Mouse (Mus musculus) gastrocnemius, postnatal 36 days (tissue): ENCODE results near the gene Dip2b. TPM values are rescaled to one million over a fixed set of nuclear protein-coding genes. Genes with fewer than 3 reads are reported as not detected.

ENCODE experiments used
- DNase-seq, 2 experiments: peaks; one replicate each; pipeline ENCODE4 v3.0.0; 2022
- intact Hi-C: fragments of 180-260 bp; cut with DNase I; formaldehyde crosslinking; loops from one replicate; pipeline ENCODE4 v1.15.1; 2025
- long read RNA-seq, 2 experiments: library from polyadenylated mRNA; stranded (forward); transcript quantifications; one replicate each; pipeline ENCODE4 v2.0.0; 2021
- total RNA-seq, 2 experiments: library from RNA; stranded (reverse); gene quantifications; 2 replicates each; pipeline ENCODE4 v1.2.3; 2021

Gene Dip2b
- total RNA-seq: 1 to 10 TPM; 6.2 to 7.3 TPM
- long read RNA-seq, experiment 1, partial matches to known transcripts: 0 of 3 reads
- long read RNA-seq, experiment 1, other reads (novel, unspliced or antisense): 3 of 3 reads
- long read RNA-seq, experiment 2, partial matches to known transcripts: 1 of 8 reads
- long read RNA-seq, experiment 2, other reads (novel, unspliced or antisense): 7 of 8 reads

GRCm38 (mm10) chr15:100038470-100038971, at the start of gene Dip2b:
Gene Dip2b, plus strand, starts transcription at chr15:100038664.
- peak; percentile 93 for DNase-seq
- intact Hi-C loops: loop anchor here (1.0 kb wide), 1 partner anchor 88 kb away; no protein-coding TSS in a partner anchor

DNA sequence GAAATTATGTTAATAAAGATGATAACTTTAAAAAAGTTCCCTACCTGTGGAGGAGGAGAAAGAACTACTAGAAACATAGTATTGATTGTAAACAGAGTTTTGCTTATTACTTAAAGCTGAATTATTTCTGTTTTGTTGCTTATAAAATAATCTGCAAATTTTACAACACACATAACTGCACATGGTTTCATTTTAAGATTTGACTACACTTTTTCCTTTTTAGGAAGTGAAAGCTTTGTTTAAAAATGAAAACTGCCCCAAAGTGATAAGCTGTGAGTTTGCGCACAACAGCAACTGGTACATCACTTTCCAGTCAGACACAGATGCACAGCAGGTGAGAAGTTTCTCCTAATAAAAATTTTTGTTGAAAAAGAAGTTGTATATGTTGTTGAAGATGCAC, 45.4 kb upstream of the Dip2b start:
- no peak for DNase-seq
- intact Hi-C loops: no loop called here

- DNase-seq: no peak
- intact Hi-C loops: no loop called here
Observed at GRCm38 (mm10) chr15:99997114-99997804, 41.2 kb upstream of the Dip2b start.

DNA sequence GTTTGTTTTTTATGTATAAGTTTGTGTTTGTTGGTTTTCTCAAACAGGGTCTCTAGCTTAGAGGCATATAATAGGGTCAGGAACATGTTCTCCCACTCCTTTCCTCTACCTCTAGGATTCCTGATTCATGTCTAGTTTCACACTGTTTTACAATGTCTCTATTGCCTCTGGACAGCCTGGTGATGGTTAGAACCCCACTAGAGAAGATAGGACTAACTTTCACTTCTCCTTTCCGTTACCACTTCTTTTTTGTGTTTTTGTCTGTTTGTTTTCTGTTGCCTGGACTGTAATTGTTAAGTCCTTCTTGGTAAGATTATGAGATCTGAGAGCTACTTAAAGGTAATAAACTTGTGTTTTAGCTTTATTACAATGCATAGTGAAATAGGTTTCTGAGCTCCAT, 39.1 kb upstream of the Dip2b start:
- intact Hi-C loops: no loop called here
- no peak for DNase-seq

DNA sequence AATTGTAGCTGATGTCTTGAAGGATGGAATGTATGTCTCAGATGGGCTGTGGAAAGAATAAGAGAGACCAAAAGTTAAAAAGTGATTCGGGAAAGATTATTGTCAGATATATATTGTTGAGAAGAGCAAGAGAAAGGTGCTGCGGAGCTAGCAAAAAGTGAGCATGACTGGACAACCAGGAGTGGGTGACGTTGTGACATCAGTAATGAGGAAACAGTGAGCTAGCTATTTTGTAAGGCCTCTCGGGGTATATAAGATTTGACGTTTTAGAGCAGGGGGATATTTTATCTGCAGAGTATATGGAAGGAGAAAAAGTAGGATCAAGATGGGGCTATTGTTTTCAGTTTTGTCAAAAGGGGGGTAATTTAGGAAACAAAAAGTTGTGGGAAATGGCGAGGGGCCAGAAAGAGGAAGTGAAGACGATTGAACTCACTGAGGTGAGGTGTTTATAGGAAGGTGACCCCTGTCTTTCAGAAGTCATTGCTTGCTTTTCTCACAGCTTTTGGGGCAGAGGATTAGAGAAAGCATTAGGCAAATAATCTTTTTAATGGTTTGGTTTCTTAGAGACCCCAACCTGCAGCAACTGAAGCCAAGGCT, 33.7 kb upstream of the Dip2b start:
- intact Hi-C loops: no loop called here

DNA sequence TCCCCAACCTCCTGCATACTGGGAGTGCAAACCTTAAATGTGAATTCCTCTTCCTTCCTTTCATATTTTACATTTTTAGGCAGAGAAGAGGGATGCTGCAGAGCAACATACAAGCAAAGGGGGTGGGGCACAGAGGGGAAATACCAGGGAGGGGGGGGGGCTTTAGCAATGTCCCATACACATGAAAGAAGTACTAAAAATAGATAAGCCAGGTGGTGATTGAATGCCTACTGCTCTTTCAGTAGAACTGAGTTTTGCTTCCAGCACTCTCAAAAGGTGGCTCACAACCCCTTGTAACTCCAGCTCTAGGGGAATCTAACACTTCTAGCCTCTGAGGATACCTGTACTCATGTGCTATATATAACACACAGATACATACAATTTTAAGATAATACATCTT, 32.3 kb upstream of the Dip2b start:
- intact Hi-C loops: no loop called here
- DNase-seq: no peak

More for the DNA sequence above, 33.7 kb upstream of the Dip2b start:
- no peak for DNase-seq

DNA sequence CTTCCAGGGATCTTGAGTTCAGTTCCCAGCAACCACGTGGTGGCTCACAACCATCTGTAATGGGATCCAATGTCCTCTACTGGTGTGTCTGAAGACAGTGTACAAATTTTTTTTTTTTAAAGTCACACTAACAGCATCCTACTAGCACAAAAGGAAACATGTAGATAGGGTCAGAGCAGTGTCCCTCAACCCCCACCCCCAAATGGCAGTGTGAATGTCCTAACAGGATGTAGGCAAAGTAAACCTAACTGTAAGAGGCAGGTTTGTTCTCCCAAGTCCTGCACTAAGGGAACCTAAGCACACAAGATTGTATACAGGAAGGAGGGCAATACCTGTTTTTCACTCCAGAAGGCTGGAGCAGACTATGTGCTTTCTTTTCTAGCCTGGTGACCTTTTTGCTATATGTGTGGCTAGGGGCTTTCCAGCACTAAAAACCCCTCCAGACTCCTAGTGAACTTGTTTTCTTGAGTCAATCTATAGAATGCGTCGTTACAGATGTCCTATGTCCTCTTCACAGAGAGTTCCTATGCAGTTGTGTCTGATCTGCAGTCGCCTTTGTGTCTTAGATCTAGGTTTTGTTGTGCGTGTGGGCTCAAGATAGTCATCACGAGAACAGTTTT, 20.1 kb upstream of the Dip2b start:
- intact Hi-C loops: no loop called here
- DNase-seq: no peak

DNA sequence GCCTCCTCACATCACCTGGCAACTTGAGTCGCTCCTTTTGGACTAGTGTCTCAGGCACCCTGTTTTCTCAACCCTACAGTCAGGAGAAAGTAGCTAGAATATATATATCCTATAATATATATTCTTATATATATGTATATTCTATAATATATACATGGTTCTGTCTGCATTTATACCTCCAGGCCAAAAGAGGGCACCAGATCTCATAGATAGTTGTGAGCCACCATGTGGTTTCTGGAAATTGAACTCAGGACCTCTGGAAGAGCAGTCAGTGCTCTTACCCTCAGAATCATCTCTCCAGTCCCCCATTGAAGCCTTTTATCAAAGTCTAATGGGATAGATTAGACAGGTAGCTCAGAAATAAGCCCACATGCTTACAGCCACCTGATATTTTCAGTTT, 17.3 kb upstream of the Dip2b start:
- DNase-seq: no peak

GRCm38 (mm10) chr15:100022923-100023322, 15.5 kb upstream of the Dip2b start:
- DNase-seq: no peak

More for the DNA sequence above, 17.3 kb upstream of the Dip2b start:
- intact Hi-C loops: no loop called here

DNA sequence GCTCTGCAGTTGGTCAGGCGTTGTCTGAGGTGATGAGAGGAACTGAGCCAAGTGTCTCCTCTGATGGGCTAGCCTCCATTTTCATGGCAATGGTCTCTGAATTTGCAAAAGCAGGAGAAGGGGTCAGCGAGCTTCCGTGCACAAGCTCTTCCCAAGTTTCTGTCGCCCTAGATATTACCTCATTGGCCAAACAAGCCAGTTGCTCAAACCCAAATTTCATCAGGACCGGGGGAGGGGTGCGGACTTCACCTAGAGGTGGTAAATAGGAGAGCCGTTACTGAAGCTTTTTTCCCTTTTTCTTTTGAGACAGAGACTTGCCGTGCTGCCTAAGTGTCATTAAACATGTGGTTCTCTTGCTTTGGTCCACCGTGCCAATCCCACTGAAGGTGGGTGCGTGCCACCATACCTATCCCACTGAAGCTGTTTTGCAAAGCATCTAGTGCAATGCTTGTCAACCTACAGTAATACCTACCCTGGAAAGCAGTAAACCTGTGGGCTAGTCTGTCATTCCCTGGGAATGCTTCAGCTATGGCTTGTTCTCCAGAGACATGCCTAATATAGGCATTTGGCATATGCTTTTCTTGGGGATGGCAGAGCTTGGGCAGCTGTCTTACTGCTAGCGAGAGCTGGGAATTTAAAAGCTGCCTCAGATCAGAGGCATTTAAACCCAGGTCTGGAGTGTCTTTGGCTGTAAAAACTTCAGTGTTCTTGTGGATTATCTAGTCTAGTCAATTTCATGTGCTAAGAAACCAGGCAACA, 13.2 kb upstream of the Dip2b start:
- DNase-seq: no peak
- intact Hi-C loops: no loop called here

More at GRCm38 (mm10) chr15:100022923-100023322, 15.5 kb upstream of the Dip2b start:
- intact Hi-C loops: no loop called here

- no peak for DNase-seq
- intact Hi-C loops: no loop called here
Observed at GRCm38 (mm10) chr15:100028133-100028532, 10.3 kb upstream of the Dip2b start.

DNA sequence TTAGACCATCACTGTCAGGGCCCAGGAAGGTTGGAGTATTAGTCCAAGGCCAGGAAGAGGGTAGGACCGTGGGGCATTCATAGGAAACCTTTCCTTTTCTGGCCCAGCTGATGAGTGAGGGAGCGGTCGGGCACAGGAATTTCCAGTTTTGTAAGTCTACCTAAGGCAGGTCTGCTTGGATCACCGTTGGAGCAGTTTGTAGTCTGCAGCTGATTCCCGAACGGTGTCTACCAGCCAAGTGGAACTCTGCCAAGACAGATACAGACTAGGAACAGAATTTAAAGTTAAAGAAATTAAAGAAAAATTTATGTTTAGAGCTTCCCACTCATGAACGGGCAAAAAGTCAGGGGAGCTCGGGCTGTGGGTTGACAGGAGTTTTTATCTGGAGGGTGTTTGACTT, 9.0 kb upstream of the Dip2b start:
- intact Hi-C loops: no loop called here
- no peak for DNase-seq

DNA sequence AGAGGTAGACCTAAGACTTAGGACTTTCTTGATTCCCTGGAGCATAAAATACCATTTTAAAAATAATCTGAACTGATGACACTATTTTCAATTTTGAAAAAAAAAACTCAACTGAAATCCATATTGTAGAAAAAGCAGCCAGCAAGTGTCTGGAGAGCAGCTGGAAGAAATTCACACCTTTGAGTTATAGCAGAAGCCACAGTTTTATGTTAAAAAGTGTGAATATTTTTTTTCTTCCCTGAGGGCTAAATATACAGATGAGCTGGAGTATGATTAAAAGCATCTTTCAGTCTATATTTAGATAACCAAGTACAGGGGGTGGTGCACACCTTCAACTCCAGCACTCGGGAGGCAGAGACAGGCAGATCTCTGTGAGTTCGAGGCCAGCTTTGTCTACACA, 8.6 kb upstream of the Dip2b start:
- DNase-seq: no peak
- intact Hi-C loops: no loop called here

DNA sequence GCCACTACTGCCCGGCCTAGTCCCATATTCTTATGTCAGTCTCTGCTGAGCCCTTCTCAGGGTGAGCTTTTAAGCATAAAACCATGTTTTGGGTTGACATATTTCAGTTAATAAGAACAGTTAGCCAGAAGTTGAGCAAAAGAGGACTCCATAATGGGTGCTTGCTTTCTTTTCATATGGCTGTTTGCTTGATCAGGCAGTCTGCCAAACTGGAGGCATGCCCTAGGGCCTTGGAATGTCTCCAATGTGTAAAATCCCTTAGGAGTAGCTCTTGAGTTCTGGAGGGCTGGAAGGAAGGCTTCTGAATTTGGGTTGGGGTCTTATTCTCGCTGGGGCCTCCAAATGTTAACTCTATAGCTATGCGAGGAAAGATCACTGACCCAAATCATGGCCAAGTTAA, 5.9 kb upstream of the Dip2b start:
- DNase-seq: no peak
- intact Hi-C loops: no loop called here

DNA sequence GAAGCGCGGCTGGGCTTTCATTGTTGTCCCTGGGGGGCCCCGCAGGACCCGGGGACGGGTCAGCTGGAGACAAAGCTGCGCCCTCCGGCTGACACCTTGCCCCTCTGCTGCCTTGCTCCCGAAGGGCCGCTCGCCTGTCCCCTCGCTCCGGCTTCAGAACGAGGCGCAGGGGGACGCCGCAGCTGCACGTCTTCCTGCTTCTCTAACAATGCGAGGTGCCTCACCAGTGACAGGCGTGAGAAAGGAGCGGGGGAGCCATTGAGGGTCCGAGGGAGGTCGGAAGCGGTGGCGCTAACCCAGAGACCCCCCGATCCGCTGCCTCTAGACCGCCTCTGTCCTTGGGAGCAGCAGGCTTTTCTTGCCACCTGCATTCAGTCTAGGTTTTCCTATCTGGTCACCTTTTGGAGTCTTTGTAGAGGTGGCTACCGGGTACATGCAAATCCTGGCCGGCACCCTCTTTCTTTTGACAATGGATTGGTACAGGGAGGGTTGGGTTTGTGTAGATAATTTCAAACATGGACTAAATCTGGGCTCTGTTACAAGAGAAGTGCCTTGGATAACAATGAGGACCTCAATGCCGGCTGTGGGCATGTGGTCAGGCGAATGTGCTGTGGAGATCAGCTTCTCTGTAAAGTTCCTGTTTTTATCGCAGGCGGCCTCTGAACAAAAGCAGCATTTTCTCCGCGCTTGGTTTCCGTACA, 687 bp downstream of the Dip2b start:
- intact Hi-C loops: no loop called here
- no peak for DNase-seq

DNA sequence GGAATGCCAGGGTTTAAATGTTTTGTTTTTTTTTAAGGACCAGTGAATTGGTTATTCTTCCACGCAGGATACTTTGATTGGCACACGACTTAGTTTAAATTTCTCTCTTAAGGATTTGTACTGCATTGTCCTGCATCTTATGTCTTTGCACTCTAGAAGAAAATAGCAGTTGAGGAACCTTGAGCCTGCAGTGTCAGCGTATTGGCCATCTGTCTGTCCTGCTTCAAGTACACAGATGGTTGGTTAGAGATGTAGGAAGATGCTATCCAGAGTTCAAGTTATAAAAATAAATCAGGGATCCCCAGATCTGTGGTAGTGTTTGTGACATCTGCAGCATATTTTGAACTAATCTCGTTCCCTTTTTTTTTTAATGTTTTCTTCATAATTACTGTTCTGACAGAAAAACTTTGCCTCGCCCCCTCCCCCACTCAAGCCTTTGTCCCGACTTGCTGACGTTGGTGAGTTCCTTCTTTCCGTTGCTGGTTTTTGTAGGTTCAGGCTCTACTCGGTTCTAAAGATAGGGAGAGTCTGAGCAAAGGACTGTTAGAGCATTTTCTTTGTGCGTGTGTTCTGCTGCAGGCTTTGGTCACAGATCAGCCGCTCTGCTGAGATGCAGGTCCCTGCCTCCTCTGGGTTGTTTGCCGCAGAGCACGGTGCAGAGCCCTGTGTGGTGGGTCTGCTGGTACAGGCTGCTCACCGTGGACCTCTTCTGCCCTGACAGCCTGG, 2.2 kb downstream of the Dip2b start:
- DNase-seq: peak in 1 of 2 experiments; percentile 19
- intact Hi-C loops: no loop called here

- DNase-seq: no peak
- intact Hi-C loops: no loop called here
Observed at GRCm38 (mm10) chr15:100041267-100042047, 3.0 kb downstream of the Dip2b start.

GRCm38 (mm10) chr15:100042048-100042400, 3.6 kb downstream of the Dip2b start:
- no peak for DNase-seq
- intact Hi-C loops: no loop called here

GRCm38 (mm10) chr15:100045576-100045975, 7.1 kb downstream of the Dip2b start:
- intact Hi-C loops: no loop called here
- no peak for DNase-seq
